Mouse (Mus musculus): Measurements from ENCODE around the gene Ccl17.

GRCm38 (mm10) chr8:94850049-94850448 lies 39.8 kb downstream of the Ccl17 start:
- TF ChIP-seq CTCF (IDR thresholded peaks at IDR 0.05; ENCODE audit: low read depth, low read length), result no peak
- no peak for TF ChIP-seq POLR2A (IDR thresholded peaks at IDR 0.05; ENCODE audit: borderline replicate concordance, low read depth, low read length)
